Mouse (Mus musculus): ENCODE measurements around the gene P4ha1.
A peak's percentile ranks its signal among the peaks of the same experiment; 100 is the strongest.
"Not testable (repeated sequence)": the region's sequence is repeated elsewhere in the genome, so short reads cannot be mapped to it uniquely, and the experiment has no call there.

Gene P4ha1

GRCm38 (mm10) chr10:59323100-59323487 is at the start of gene P4ha1:
Gene P4ha1, plus strand, starts transcription at chr10:59323296.
- peak; percentile 98 to 100 for DNase-seq

GRCm38 (mm10) chr10:59275745-59276144 is 47.4 kb upstream of the P4ha1 start:
- DNase-seq: no peak

GRCm38 (mm10) chr10:59277116-59277515 is 46.0 kb upstream of the P4ha1 start:
- DNase-seq: no peak

GRCm38 (mm10) chr10:59277729-59278475 is 45.2 kb upstream of the P4ha1 start:
- DNase-seq: no peak

- no peak for DNase-seq
These were observed 39.9 kb upstream of the P4ha1 start for GRCm38 (mm10) chr10:59283164-59283563.

GRCm38 (mm10) chr10:59283749-59284148 is 39.3 kb upstream of the P4ha1 start:
- DNase-seq: no peak

GRCm38 (mm10) chr10:59285530-59285929 is 37.6 kb upstream of the P4ha1 start:
- no peak for DNase-seq

GRCm38 (mm10) chr10:59287251-59287650 is 35.8 kb upstream of the P4ha1 start:
- DNase-seq: no peak

GRCm38 (mm10) chr10:59287662-59288061 is 35.4 kb upstream of the P4ha1 start:
- DNase-seq: no peak

- no peak for DNase-seq
These were observed 34.0 kb upstream of the P4ha1 start for GRCm38 (mm10) chr10:59289062-59289461.

- DNase-seq: no peak
These were observed 31.6 kb upstream of the P4ha1 start for GRCm38 (mm10) chr10:59291536-59291935.

GRCm38 (mm10) chr10:59292079-59292478 is 31.0 kb upstream of the P4ha1 start:
- DNase-seq: no peak

- peak; percentile 67 to 71 for DNase-seq
These were observed 30.5 kb upstream of the P4ha1 start for GRCm38 (mm10) chr10:59292558-59292957.

- DNase-seq: peak; percentile 74 to 75
These were observed 27.8 kb upstream of the P4ha1 start for GRCm38 (mm10) chr10:59295241-59295811.

- DNase-seq: peak; percentile 66 to 71
These were observed 26.8 kb upstream of the P4ha1 start for GRCm38 (mm10) chr10:59296261-59296660.

GRCm38 (mm10) chr10:59302671-59303070 is 20.4 kb upstream of the P4ha1 start:
- not testable (repeated sequence) for DNase-seq

GRCm38 (mm10) chr10:59308993-59309715 is 13.9 kb upstream of the P4ha1 start:
- DNase-seq: peak; percentile 22 to 27

- DNase-seq: no peak
These were observed 13.0 kb upstream of the P4ha1 start for GRCm38 (mm10) chr10:59310124-59310523.

GRCm38 (mm10) chr10:59310691-59311457 is 12.2 kb upstream of the P4ha1 start:
- no peak for DNase-seq

- DNase-seq: no peak
These were observed 11.2 kb upstream of the P4ha1 start for GRCm38 (mm10) chr10:59311881-59312280.

GRCm38 (mm10) chr10:59321112-59321511 is 2.0 kb upstream of the P4ha1 start:
- no peak for DNase-seq

GRCm38 (mm10) chr10:59322271-59322670 is 825 bp upstream of the P4ha1 start:
- DNase-seq: no peak
